11 mouse cellular contexts compared by ENCODE assay signal in the genomic region with DNA sequence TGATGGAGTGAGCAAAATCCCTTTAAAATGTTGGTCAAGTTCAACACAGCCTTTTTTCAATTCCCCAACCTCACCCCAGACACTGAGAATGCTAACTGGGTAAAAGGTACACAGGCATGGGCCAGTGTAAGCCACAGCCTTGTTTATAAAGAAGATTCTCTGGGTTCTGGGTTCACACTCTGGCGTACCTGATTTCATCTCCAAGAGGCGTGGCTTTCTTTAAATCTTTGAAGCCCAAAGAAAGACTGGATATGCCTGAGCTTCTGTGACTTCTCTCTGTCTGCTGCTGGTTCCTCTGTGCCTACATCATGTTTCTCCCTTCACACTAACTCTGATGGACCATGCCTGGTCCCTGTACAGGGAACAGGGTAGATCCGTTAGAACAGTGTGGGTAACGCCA.
DNase-seq lines count a peak whose midpoint lies in the region; ATAC-seq and TF ChIP-seq lines count a peak whose summit lies in the region.
"Had no signal": no experiment of that assay in that cellular context is flagged by ENCODE, and none has a peak within 500 bp of the region (broad histone marks: within the 10 kb centered on the region; RNA-seq: fewer than 3 reads in every experiment).

No protein-coding gene starts in this region.

- TF ChIP-seq CTCF in forebrain, postnatal 0 days (IDR thresholded peaks at IDR 0.05; ENCODE audit: low read depth) = no peak

- no peaks in the 10 kb centered on the region for H3K9me3 ChIP-seq in kidney, embryonic 14.5 days (ENCODE audit: control insufficient read depth, low read length)
- no peaks in the 10 kb centered on the region for H3K9me3 ChIP-seq in forebrain, postnatal 0 days (ENCODE audit: low read length)
- H3K9me3 ChIP-seq in midbrain, embryonic 16.5 days (replicated peaks; ENCODE audit: control insufficient read depth, low read length, poor library complexity, severe bottlenecking) = no peaks in the 10 kb centered on the region

- no peak overlapping the region for H3K4me3 ChIP-seq in kidney, embryonic 14.5 days (ENCODE audit: low read length)
- H3K4me3 ChIP-seq in forebrain, postnatal 0 days (ENCODE audit: low read depth, low read length) = 0 out of 2 replicates have a peak overlapping the region, but pooled peaks have one; percentile 57
- H3K4me3 ChIP-seq in midbrain, embryonic 16.5 days (ENCODE audit: low read depth, low read length) = peak overlapping the region; percentile 47; the same call in 1 of the 2 replicates

- H3K4me2 ChIP-seq in kidney, embryonic 14.5 days (replicated peaks; ENCODE audit: low read depth, low read length) = peak overlapping the region; percentile 89
- peak overlapping the region; percentile 89 for H3K4me2 ChIP-seq in forebrain, postnatal 0 days (ENCODE audit: low read depth)
- H3K4me2 ChIP-seq in midbrain, embryonic 16.5 days (ENCODE audit: low read length) = peak overlapping the region; percentile 84

- H3K4me1 ChIP-seq in kidney, embryonic 14.5 days (ENCODE audit: control insufficient read depth, insufficient read depth, low read length) = 0 out of 2 replicates have a peak, but pooled peaks cover 7% of the 10 kb centered on the region
- peaks cover 5% of the 10 kb centered on the region; the same call in 1 of the 2 replicates for H3K4me1 ChIP-seq in forebrain, postnatal 0 days (ENCODE audit: insufficient read depth)
- peaks cover 27% of the 10 kb centered on the region for H3K4me1 ChIP-seq in midbrain, embryonic 16.5 days (ENCODE audit: control insufficient read depth, insufficient read depth, low read length)

- WGBS in kidney, embryonic 14.5 days = 75% methylated on average over 4 of the region's 4 CpGs
- 82% methylated on average over 4 of the region's 4 CpGs for WGBS in forebrain, postnatal 0 days
- 72% methylated on average over 4 of the region's 4 CpGs for WGBS in midbrain, embryonic 16.5 days

- H3K9ac ChIP-seq in kidney, embryonic 14.5 days (ENCODE audit: low read depth, low read length) = no peak overlapping the region
- H3K9ac ChIP-seq in forebrain, postnatal 0 days = peak overlapping the region; percentile 59; the same call in 1 of the 2 replicates
- H3K9ac ChIP-seq in midbrain, embryonic 16.5 days (ENCODE audit: low read depth, low read length) = 0 out of 2 replicates have a peak overlapping the region, but pooled peaks have one; percentile 15

- peaks cover 15% of the 10 kb centered on the region for H3K27me3 ChIP-seq in kidney, embryonic 14.5 days (ENCODE audit: control insufficient read depth, insufficient read depth, low read length)
- H3K27me3 ChIP-seq in forebrain, postnatal 0 days (ENCODE audit: insufficient read depth, low read length) = no peaks in the 10 kb centered on the region
- H3K27me3 ChIP-seq in midbrain, embryonic 16.5 days (ENCODE audit: control insufficient read depth, insufficient read depth, low read depth, low read length) = no peaks in the 10 kb centered on the region

- peak; percentile 37 for DNase-seq in cerebellum, adult 11 months
- DNase-seq in cerebellum, postnatal 10 days = no peak
- DNase-seq in kidney, postnatal 36 days = no peak
- no peak for DNase-seq in forebrain, postnatal 0 days
- no peak for DNase-seq in urinary bladder, postnatal 36 days (ENCODE audit: low spot score in 2 of 2)
- DNase-seq in left cerebral cortex, adult 18-20 months (ENCODE audit: low spot score in 2 of 2) = no peak
- DNase-seq: liver had no signal

- H3K27ac ChIP-seq in kidney, embryonic 14.5 days (ENCODE audit: low read depth, low read length) = no peak overlapping the region
- peak overlapping the region; percentile 87; the same call in 1 of the 2 replicates for H3K27ac ChIP-seq in forebrain, postnatal 0 days (ENCODE audit: low read depth, low read length)
- H3K27ac ChIP-seq in midbrain, embryonic 16.5 days (ENCODE audit: low read length) = peak overlapping the region; percentile 89

- H3K36me3 ChIP-seq in kidney, embryonic 14.5 days (ENCODE audit: control insufficient read depth, insufficient read depth, low read length) = no peaks in the 10 kb centered on the region
- no peaks in the 10 kb centered on the region for H3K36me3 ChIP-seq in forebrain, postnatal 0 days (ENCODE audit: insufficient read depth)
- H3K36me3 ChIP-seq in midbrain, embryonic 16.5 days (ENCODE audit: control insufficient read depth, insufficient read depth, low read length) = no peaks in the 10 kb centered on the region
- H3K36me3 ChIP-seq: G1E had no signal

- ATAC-seq in kidney, embryonic 14.5 days (ENCODE audit: low FRiP score, low TSS enrichment) = no peak
- ATAC-seq in forebrain, postnatal 0 days = no peak
- ATAC-seq in midbrain, embryonic 16.5 days = no peak
- ATAC-seq: activated CD4-positive, CD25-positive, alpha-beta regulatory T cell, adult 4 months had no signal
